ENCODE assay signal across 25 mouse cellular contexts in the genomic region with DNA sequence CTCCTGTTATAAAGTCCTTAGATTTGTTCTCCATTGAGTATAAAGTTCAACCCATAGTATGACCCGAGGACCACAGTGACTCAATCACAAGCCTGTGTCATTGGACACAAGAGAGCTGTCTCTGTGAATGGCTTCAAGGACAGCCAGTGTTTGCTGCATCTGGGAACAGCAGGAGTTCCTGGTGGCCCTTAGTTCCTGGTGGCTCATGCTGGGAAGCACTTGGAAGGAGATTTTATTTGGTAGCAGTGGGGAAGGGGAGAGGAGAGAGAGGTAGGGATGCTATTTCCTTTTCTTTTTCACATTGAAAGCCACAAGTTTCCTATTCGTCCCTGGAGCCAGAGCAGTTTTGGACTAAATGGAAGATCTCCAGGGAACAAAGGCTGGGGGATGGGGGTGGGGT.
"Had no signal": no experiment of that assay in that cellular context is flagged by ENCODE, and none has a peak within 500 bp of the region (broad histone marks: within the 10 kb centered on the region; RNA-seq: fewer than 3 reads in every experiment).

No protein-coding gene starts in this region.

- H3K9ac ChIP-seq: heart, embryonic 12.5 days; hindbrain, embryonic 12.5 days; hindbrain, embryonic 14.5 days; intestine, embryonic 15.5 days; limb, embryonic 12.5 days; liver, embryonic 12.5 days; liver, embryonic 14.5 days had no signal

- H3K36me3 ChIP-seq: heart, embryonic 12.5 days; hindbrain, embryonic 10.5 days; hindbrain, embryonic 12.5 days; intestine, embryonic 15.5 days; limb, embryonic 10.5 days; limb, embryonic 12.5 days; liver, embryonic 12.5 days had no signal

- H3K9me3 ChIP-seq: heart, embryonic 12.5 days; hindbrain, embryonic 10.5 days; hindbrain, embryonic 12.5 days; intestine, embryonic 15.5 days; limb, embryonic 10.5 days; limb, embryonic 12.5 days; liver, embryonic 12.5 days had no signal

- ATAC-seq: hindbrain, embryonic 16.5 days; inflammation-experienced regulatory T-cells, adult 6 months; intestine, embryonic 15.5 days; intestine, postnatal 0 days; liver, embryonic 12.5 days had no signal

- H3K4me2 ChIP-seq: heart, embryonic 12.5 days; hindbrain, embryonic 12.5 days; hindbrain, embryonic 14.5 days; intestine, embryonic 15.5 days; limb, embryonic 12.5 days; liver, embryonic 12.5 days had no signal

- H3K27ac ChIP-seq: gastrocnemius, adult 2 months; heart, adult 2 months; hindbrain, embryonic 10.5 days; hindbrain, embryonic 12.5 days; hindbrain, embryonic 14.5 days; intestine, embryonic 15.5 days; layer of hippocampus, adult 2 months; left cerebral cortex, adult 2 months; limb, embryonic 10.5 days; limb, embryonic 12.5 days; liver, embryonic 12.5 days; liver, embryonic 14.5 days had no signal

- H3K4me1 ChIP-seq: liver, embryonic 12.5 days had no signal

- DNase-seq: gastrocnemius, adult 2 months; gastrocnemius, postnatal 10 days; gastrocnemius, postnatal 25 days; heart, adult 2 months; heart, postnatal 14 days; heart, postnatal 4 days; kidney, adult 18-20 months; kidney, adult 8-10 months; kidney, postnatal 10 days; kidney, postnatal 25 days; kidney, postnatal 4 days had no signal

- H3K27me3 ChIP-seq: heart, embryonic 12.5 days; hindbrain, embryonic 12.5 days; intestine, embryonic 15.5 days; limb, embryonic 12.5 days had no signal

- H3K4me3 ChIP-seq: gastrocnemius, adult 2 months; heart, adult 2 months; heart, embryonic 12.5 days; hindbrain, embryonic 10.5 days; hindbrain, embryonic 12.5 days; intestine, embryonic 15.5 days; layer of hippocampus, adult 2 months; left cerebral cortex, adult 2 months; limb, embryonic 10.5 days; limb, embryonic 12.5 days; liver, embryonic 12.5 days had no signal
